Mouse (Mus musculus): ENCODE measurements around the gene Srgap2.

DNA sequence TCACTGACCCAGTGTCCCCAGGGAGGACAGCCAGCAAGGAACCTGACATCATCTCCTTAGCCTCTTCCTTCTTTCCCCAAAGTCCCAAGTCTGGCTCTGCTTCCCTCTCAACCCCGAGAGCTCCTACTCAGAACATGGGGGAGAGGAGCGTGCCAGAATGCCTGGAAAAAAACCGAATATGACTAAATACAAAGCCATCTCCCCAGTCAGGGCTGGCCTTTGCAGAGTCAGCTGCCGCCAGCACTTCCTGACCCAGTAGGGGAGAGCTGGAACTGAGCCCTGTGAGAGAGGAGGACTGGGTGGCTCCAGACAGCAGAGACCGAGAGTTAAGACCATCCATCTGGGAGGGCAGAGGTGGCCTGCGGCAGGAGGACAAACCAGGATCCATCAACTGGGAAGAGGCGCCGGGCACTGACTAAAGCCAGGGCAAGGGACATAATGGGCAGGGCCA lies 288.2 kb downstream of the Srgap2 start:
- TF ChIP-seq CTCF (IDR thresholded peaks at IDR 0.05; ENCODE audit: low read depth) (no peak), EP300 (IDR thresholded peaks at IDR 0.05; ENCODE audit: low read depth) (no peak)

All from liver, postnatal 0 days (tissue).